23 mouse cellular contexts compared by ENCODE assay signal in the genomic region with DNA sequence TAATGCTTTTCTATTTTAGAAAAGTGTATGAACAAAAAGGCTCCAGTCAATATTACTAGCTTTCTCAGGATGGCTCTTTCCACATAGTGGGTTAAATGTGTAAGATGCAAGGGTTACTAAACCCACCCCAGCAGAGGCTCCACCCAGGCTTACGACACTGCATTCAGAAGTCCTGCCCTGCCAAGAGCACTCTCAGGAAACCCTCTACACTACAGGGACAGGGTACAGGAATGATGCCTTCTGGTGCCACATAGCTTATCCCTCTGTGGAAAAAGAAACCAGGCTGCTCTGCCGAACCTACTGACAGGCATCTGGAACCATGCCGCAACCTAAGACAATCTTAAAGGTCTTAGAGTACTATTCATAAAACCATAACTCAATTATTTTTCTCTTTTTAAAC.
DNase-seq lines count a peak whose midpoint lies in the region; ATAC-seq lines count a peak whose summit lies in the region.
"Had no signal": no experiment of that assay in that cellular context is flagged by ENCODE, and none has a peak within 500 bp of the region (broad histone marks: within the 10 kb centered on the region; RNA-seq: fewer than 3 reads in every experiment).

No protein-coding gene starts in this region.

- DNase-seq in adrenal gland, postnatal 14 days = peak; percentile 38
- no peak for DNase-seq in adrenal gland, adult 18-20 months (ENCODE audit: low spot score in 2 of 2)
- no peak for DNase-seq in heart, adult 8-10 months (ENCODE audit: low spot score)
- peak; percentile 56 for DNase-seq in 416B (ENCODE audit: low read depth)
- no peak for DNase-seq in right cerebral cortex, postnatal 10 days (ENCODE audit: low spot score in 2 of 2)
- DNase-seq: adrenal gland, adult 8-10 months; cerebellum, adult 9-10 months; gastrocnemius, postnatal 25 days; kidney, adult 11 months; kidney, postnatal 36 days; thymus, adult 2 months; thymus, postnatal 4 days had no signal

- WGBS in heart, embryonic 16.5 days = 41% methylated on average over 3 of the region's 3 CpGs

- H3K9me3 ChIP-seq in heart, embryonic 16.5 days (replicated peaks; ENCODE audit: control insufficient read depth, low read length) = no peaks in the 10 kb centered on the region
- H3K9me3 ChIP-seq: forebrain, embryonic 10.5 days; kidney, embryonic 15.5 days; limb, embryonic 13.5 days; liver, embryonic 12.5 days; midbrain, embryonic 12.5 days; neural tube, embryonic 15.5 days had no signal

- no peak overlapping the region for H3K4me3 ChIP-seq in heart, embryonic 16.5 days (ENCODE audit: low read length)
- H3K4me3 ChIP-seq: forebrain, embryonic 10.5 days; kidney, embryonic 15.5 days; limb, embryonic 13.5 days; liver, embryonic 12.5 days; midbrain, embryonic 12.5 days; neural tube, embryonic 15.5 days had no signal

- H3K4me2 ChIP-seq in heart, embryonic 16.5 days (ENCODE audit: low read depth, low read length) = peak overlapping the region; percentile 14; the same call in 1 of the 2 replicates
- H3K4me2 ChIP-seq: kidney, embryonic 15.5 days; limb, embryonic 13.5 days; liver, embryonic 12.5 days; midbrain, embryonic 12.5 days; neural tube, embryonic 15.5 days had no signal

- no peak overlapping the region for H3K9ac ChIP-seq in heart, embryonic 16.5 days (ENCODE audit: low read length)
- H3K9ac ChIP-seq: kidney, embryonic 15.5 days; limb, embryonic 13.5 days; liver, embryonic 12.5 days; midbrain, embryonic 12.5 days; neural tube, embryonic 15.5 days had no signal

- no peaks in the 10 kb centered on the region for H3K36me3 ChIP-seq in heart, embryonic 16.5 days (ENCODE audit: control insufficient read depth, insufficient read depth)
- H3K36me3 ChIP-seq: kidney, embryonic 15.5 days; limb, embryonic 13.5 days; liver, embryonic 12.5 days; neural tube, embryonic 15.5 days had no signal

- H3K27ac ChIP-seq in heart, embryonic 16.5 days (ENCODE audit: low read length) = peak overlapping the region; percentile 25; the same call in 1 of the 2 replicates
- H3K27ac ChIP-seq: forebrain, embryonic 10.5 days; kidney, embryonic 15.5 days; limb, embryonic 13.5 days; liver, embryonic 12.5 days; midbrain, embryonic 12.5 days; neural tube, embryonic 15.5 days; stomach, postnatal 0 days had no signal

- peaks cover 20% of the 10 kb centered on the region for H3K4me1 ChIP-seq in heart, embryonic 16.5 days (ENCODE audit: control insufficient read depth, insufficient read depth, low read length)
- H3K4me1 ChIP-seq: kidney, embryonic 15.5 days had no signal

- H3K27me3 ChIP-seq in heart, embryonic 16.5 days (ENCODE audit: control insufficient read depth, insufficient read depth, low read length) = no peaks in the 10 kb centered on the region
- H3K27me3 ChIP-seq: kidney, embryonic 15.5 days; limb, embryonic 13.5 days; liver, embryonic 12.5 days; midbrain, embryonic 12.5 days; neural tube, embryonic 15.5 days; Patski had no signal

- ATAC-seq in heart, embryonic 16.5 days (replicated peaks; ENCODE audit: extremely low read depth, insufficient read depth, low FRiP score) = no peak; the same call in 1 of the 2 replicates
- ATAC-seq in megakaryocyte, adult 5-6 weeks (ENCODE audit: poor library complexity, severe bottlenecking) = peak; percentile 69
- ATAC-seq: forebrain, embryonic 16.5 days; liver, embryonic 12.5 days; Patski had no signal

Comparison
In these comparisons a context has a peak if more than half of its experiments do, and no peak if none do; other contexts are left out.
1. DNase-seq: peak in adrenal gland, postnatal 14 days (single experiment) and 416B (single experiment); none in adrenal gland, adult 18-20 months (0 of 2), heart, adult 8-10 months (single experiment) and right cerebral cortex, postnatal 10 days (0 of 2).